Mouse (Mus musculus): Measurements from ENCODE around the gene Apoh. TPM values are rescaled to one million over a fixed set of nuclear protein-coding genes. Genes with fewer than 3 reads are reported as not detected.
A peak's percentile ranks its signal among the peaks of the same experiment; 100 is the strongest.

The Apoh gene
- 0.25 TPM for polyA plus RNA-seq (2012; fragmentation: generic; extraction: Trizol)

DNA sequence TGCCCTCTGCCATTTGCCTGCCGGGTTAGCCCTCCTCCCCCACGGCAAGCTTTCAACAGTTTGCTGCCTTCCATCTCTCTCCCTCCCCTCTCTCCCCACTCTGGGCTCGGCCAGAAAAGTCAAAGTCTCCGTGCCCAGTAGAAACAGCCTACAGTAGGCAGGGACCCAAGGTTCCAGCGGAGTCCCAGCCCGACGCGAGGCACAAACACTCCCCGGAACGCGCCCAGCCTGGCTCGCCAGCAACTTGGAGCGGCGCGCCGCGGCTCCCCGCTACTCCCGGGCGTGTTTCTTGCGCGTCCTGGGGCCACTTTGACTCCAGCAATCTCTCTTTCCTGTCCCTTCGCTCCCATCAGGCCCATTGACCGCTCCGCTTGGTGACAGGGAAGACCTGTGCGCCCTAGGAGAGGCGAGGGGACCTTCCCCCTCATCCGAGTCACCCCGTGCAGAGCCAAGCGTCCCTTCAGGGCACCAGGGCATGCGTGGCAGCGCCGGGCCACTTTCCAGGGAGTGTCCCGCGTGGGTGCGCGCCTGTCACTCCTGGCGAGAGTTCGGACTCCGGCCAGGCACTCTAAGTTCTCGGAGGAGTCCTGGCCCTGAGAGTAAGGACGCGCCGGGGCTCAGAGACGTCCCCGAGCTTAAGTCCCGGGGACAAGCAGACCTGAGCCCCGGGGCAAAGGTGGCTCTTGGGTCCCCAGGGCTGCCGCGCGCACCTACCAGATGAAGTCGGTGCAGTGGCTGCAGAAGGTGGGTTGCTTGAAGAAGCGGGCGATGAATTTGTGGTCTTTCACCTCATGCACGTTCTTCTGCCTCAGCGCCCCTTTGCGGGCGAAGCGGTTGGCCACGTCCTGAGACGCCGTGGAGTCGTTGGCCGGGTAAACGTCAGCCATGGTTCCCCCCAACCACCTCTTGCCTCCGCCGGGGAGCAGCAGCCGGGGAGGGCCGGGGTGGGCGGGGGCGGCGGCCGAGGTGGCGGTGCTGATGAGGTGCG is at the start of gene Apoh:
Apoh (plus strand) TSS at position 574 of the 988 bp plus-strand sequence.
- TF ChIP-seq MYOD1 (IDR thresholded peaks at IDR 0.05; ENCODE audit: control insufficient read depth in 1 of 3, insufficient read length in 2 of 3, low read depth in 2 of 3) (peak in 1 of 3 experiments; percentile 15), USF1 (IDR thresholded peaks at IDR 0.05; ENCODE audit: low read depth) (no peak)
- peak within 1 kb of the TSS; percentile 90 for H3K4me2 ChIP-seq (ENCODE audit: low read depth)

GRCm38 (mm10) chr11:108293843-108294242 is 49.3 kb upstream of the Apoh start:
- no peaks in the 10 kb centered on the region for H3K27me3 ChIP-seq (ENCODE audit: control insufficient read depth, insufficient read depth, insufficient read length)
- TF ChIP-seq POLR2AphosphoS2 (IDR thresholded peaks at IDR 0.05; ENCODE audit: insufficient read length, low read depth) = no peak
- TF ChIP-seq REST (IDR thresholded peaks at IDR 0.05; ENCODE audit: insufficient read depth, insufficient read length) = no peak
- no peak for TF ChIP-seq MYOG (IDR thresholded peaks at IDR 0.05; ENCODE audit: control insufficient read depth in 1 of 3, insufficient read depth in 1 of 3, insufficient read length in 2 of 3, low read depth in 2 of 3)
- no peak for TF ChIP-seq USF1 (IDR thresholded peaks at IDR 0.05; ENCODE audit: low read depth)
- no peak for TF ChIP-seq MYOD1 (IDR thresholded peaks at IDR 0.05; ENCODE audit: control insufficient read depth in 1 of 3, insufficient read length in 2 of 3, low read depth in 2 of 3)
- TF ChIP-seq E2F4 (IDR thresholded peaks at IDR 0.05; ENCODE audit: insufficient read depth) = no peak
- TF ChIP-seq SRF (IDR thresholded peaks at IDR 0.05; ENCODE audit: control insufficient read depth, insufficient read length, low read depth) = no peak
- no peak for TF ChIP-seq CEBPB (IDR thresholded peaks at IDR 0.05; ENCODE audit: insufficient read depth, poor library complexity, severe bottlenecking)
- no peak for TF ChIP-seq MAX (IDR thresholded peaks at IDR 0.05; ENCODE audit: low read depth)
- TF ChIP-seq POLR2A (IDR thresholded peaks at IDR 0.05; ENCODE audit: insufficient read length, low read depth) = no peak
- TF ChIP-seq TCF3 (IDR thresholded peaks at IDR 0.05; ENCODE audit: insufficient read length, low read depth) = no peak
- TF ChIP-seq TCF12 (IDR thresholded peaks at IDR 0.05; ENCODE audit: insufficient read depth, poor library complexity, severe bottlenecking) = no peak
- H3ac ChIP-seq (ENCODE audit: control insufficient read depth, insufficient read length) = no peak overlapping the region
- no peak overlapping the region for H3K4me3 ChIP-seq
- peaks cover 37% of the 10 kb centered on the region for H3K79me2 ChIP-seq (ENCODE audit: control insufficient read depth, insufficient read depth)
- H3K4me2 ChIP-seq (ENCODE audit: low read depth) = no peak overlapping the region
- H3K36me3 ChIP-seq (ENCODE audit: control insufficient read depth, insufficient read depth) = no peaks in the 10 kb centered on the region

More for the DNA sequence above, at the start of gene Apoh:
- H3K4me3 ChIP-seq = peak within 1 kb of the TSS; percentile 91
- peaks cover 7% of the 10 kb centered on the region for H3K36me3 ChIP-seq (ENCODE audit: control insufficient read depth, insufficient read depth)
- H3K79me2 ChIP-seq (ENCODE audit: control insufficient read depth, insufficient read depth) = peaks cover 26% of the 10 kb centered on the region
- peak within 1 kb of the TSS; percentile 63 for H3ac ChIP-seq (ENCODE audit: control insufficient read depth, insufficient read length)
- no peaks in the 10 kb centered on the region for H3K27me3 ChIP-seq (ENCODE audit: control insufficient read depth, insufficient read depth, insufficient read length)

DNA sequence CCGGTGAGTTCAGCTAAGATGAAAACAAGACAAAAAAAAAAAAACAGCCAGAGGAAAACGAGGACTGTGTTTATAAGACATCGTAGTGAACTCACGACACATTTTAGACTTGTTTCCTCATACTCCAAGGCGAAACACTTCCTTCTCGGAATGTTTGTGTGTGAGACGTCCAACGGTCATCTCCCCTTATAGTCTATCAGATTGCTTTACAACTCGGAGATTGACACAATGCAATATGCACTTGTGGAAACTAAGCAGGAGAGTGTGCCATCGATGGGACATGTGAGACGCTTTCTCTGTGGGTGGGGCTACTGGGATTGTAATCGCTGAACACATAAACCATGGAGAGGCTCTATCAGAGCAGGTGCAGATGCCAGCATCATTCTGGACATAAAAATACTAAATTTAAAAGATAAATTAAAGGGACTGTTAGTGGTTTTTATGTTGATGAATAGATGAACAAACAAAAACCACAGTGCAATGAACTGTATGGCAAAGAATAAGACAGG is 48.8 kb upstream of the Apoh start:
- Histone ChIP-seq H3K79me2 (ENCODE audit: control insufficient read depth, insufficient read depth) (peaks cover 36% of the 10 kb centered on the region), H3K36me3 (ENCODE audit: control insufficient read depth, insufficient read depth) (no peaks in the 10 kb centered on the region), H3ac (ENCODE audit: control insufficient read depth, insufficient read length) (no peak overlapping the region), H3K27me3 (ENCODE audit: control insufficient read depth, insufficient read depth, insufficient read length) (no peaks in the 10 kb centered on the region), H3K4me2 (ENCODE audit: low read depth) (no peak overlapping the region), H3K4me3 (no peak overlapping the region)
- TF ChIP-seq POLR2A (IDR thresholded peaks at IDR 0.05; ENCODE audit: insufficient read length, low read depth) = no peak
- TF ChIP-seq E2F4 (IDR thresholded peaks at IDR 0.05; ENCODE audit: insufficient read depth) = no peak
- TF ChIP-seq TCF3 (IDR thresholded peaks at IDR 0.05; ENCODE audit: insufficient read length, low read depth) = no peak
- TF ChIP-seq USF1 (IDR thresholded peaks at IDR 0.05; ENCODE audit: low read depth) = no peak
- TF ChIP-seq CEBPB (IDR thresholded peaks at IDR 0.05; ENCODE audit: insufficient read depth, poor library complexity, severe bottlenecking) = no peak
- TF ChIP-seq TCF12 (IDR thresholded peaks at IDR 0.05; ENCODE audit: insufficient read depth, poor library complexity, severe bottlenecking) = no peak
- TF ChIP-seq REST (IDR thresholded peaks at IDR 0.05; ENCODE audit: insufficient read depth, insufficient read length) = no peak
- TF ChIP-seq POLR2AphosphoS2 (IDR thresholded peaks at IDR 0.05; ENCODE audit: insufficient read length, low read depth) = no peak
- no peak for TF ChIP-seq MAX (IDR thresholded peaks at IDR 0.05; ENCODE audit: low read depth)
- no peak for TF ChIP-seq MYOD1 (IDR thresholded peaks at IDR 0.05; ENCODE audit: control insufficient read depth in 1 of 3, insufficient read length in 2 of 3, low read depth in 2 of 3)
- no peak for TF ChIP-seq SRF (IDR thresholded peaks at IDR 0.05; ENCODE audit: control insufficient read depth, insufficient read length, low read depth)
- TF ChIP-seq MYOG (IDR thresholded peaks at IDR 0.05; ENCODE audit: control insufficient read depth in 1 of 3, insufficient read depth in 1 of 3, insufficient read length in 2 of 3, low read depth in 2 of 3) = no peak

DNA sequence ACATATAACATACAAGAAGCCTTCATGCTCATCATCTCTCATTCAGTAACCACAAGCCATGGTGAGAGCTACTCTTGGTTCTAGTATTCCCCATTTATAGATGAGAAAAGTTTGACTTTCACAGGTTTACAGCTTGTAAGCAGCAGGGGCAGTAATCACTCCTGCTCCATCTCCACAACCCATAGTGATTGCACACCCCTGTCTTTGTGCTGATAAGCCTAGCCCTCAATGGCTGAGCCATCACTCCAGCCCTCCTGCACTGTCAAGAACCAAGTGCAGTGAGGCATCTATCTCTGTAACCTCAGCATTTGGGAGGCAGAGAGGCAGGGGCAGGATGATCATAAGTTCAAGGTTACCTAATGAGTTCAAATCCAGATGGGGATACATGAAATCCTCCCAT is 47.8 kb upstream of the Apoh start:
- H3K4me3 ChIP-seq = no peak overlapping the region
- no peak overlapping the region for H3K4me2 ChIP-seq (ENCODE audit: low read depth)
- H3ac ChIP-seq (ENCODE audit: control insufficient read depth, insufficient read length) = no peak overlapping the region
- H3K27me3 ChIP-seq (ENCODE audit: control insufficient read depth, insufficient read depth, insufficient read length) = no peaks in the 10 kb centered on the region
- TF ChIP-seq MAX (IDR thresholded peaks at IDR 0.05; ENCODE audit: low read depth) = no peak
- TF ChIP-seq REST (IDR thresholded peaks at IDR 0.05; ENCODE audit: insufficient read depth, insufficient read length) = no peak
- no peak for TF ChIP-seq MYOD1 (IDR thresholded peaks at IDR 0.05; ENCODE audit: control insufficient read depth in 1 of 3, insufficient read length in 2 of 3, low read depth in 2 of 3)
- TF ChIP-seq POLR2AphosphoS2 (IDR thresholded peaks at IDR 0.05; ENCODE audit: insufficient read length, low read depth) = no peak
- no peak for TF ChIP-seq POLR2A (IDR thresholded peaks at IDR 0.05; ENCODE audit: insufficient read length, low read depth)
- peaks cover 36% of the 10 kb centered on the region for H3K79me2 ChIP-seq (ENCODE audit: control insufficient read depth, insufficient read depth)
- no peaks in the 10 kb centered on the region for H3K36me3 ChIP-seq (ENCODE audit: control insufficient read depth, insufficient read depth)
